Mouse (Mus musculus): ENCODE data around the gene 6430531B16Rik.

6430531B16Rik gene

GRCm38 (mm10) chr7:139940476-139941209 lies 37.9 kb downstream of the 6430531B16Rik start:
- DNase-seq (ENCODE audit: low spot score in 2 of 2), result no peak

GRCm38 (mm10) chr7:139937810-139938209 lies 40.7 kb downstream of the 6430531B16Rik start:
- DNase-seq (ENCODE audit: low spot score in 2 of 2), result no peak

DNA sequence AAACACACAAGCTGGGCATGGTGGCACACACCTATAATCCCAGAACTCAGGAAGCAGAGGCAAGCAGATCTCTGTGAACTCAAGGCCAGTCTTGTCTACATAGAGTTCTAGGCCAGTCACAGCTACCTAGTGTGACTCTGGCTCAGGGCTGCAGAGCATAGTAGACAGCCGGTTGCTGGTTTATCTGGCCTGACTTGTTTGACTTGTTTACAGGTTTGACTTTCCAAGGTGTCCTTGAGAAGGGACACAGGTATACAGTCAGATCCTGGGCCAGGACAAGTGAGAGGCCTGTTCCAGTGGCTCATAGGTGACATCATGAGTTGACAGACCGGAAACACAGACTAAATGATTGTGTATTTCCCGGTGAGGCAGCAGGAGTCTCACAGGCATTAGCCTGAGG lies 41.4 kb downstream of the 6430531B16Rik start:
- DNase-seq (ENCODE audit: low spot score in 2 of 2), result no peak

DNA sequence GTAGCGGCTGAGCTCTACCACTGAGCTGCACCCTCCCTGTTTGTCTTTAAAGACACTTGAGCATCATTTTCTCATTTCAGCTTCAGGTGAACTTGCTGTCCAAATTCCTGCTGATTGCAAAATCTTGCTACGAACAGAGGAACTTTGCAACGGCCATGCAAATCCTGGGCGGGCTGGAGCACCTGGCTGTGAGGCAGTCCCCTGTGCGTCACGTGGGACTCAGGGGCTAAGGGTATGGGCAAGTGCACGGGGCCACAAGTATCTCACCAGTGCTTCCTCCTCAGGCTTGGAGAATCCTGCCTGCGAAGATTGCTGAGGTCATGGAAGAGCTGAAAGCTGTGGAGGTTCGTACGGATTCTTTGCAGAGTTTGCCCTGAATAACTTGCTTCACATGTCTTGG lies 41.9 kb downstream of the 6430531B16Rik start:
- no peak for DNase-seq (ENCODE audit: low spot score in 2 of 2)

- DNase-seq (ENCODE audit: low spot score in 2 of 2), result peak in 1 of 2 experiments; percentile 29
Measured at GRCm38 (mm10) chr7:139930732-139931131, 47.8 kb downstream of the 6430531B16Rik start.

Data from left cerebral cortex, adult 9 months (tissue).